Mouse (Mus musculus): ENCODE data around the gene Hist1h3b. TPM values are rescaled to one million over a fixed set of nuclear protein-coding genes. Genes with fewer than 3 reads are reported as not detected.

Hist1h3b gene
- polyA plus RNA-seq, 1 experiment, result 1.3 TPM

GRCm38 (mm10) chr13:23740910-23741309 lies 11.2 kb upstream of the Hist1h3b start:
- Histone ChIP-seq H3K36me3 (ENCODE audit: control insufficient read depth, insufficient read depth) (no peaks in the 10 kb centered on the region), H3K4me2 (ENCODE audit: low read depth) (peak overlapping the region; percentile 55), H3K27me3 (ENCODE audit: control insufficient read depth, insufficient read depth, insufficient read length) (no peaks in the 10 kb centered on the region), H3ac (ENCODE audit: control insufficient read depth, insufficient read length) (no peak overlapping the region), H3K4me3 (peak overlapping the region; percentile 47), H3K79me2 (ENCODE audit: control insufficient read depth, insufficient read depth) (no peaks in the 10 kb centered on the region)
- TF ChIP-seq TCF3 (IDR thresholded peaks at IDR 0.05; ENCODE audit: insufficient read length, low read depth), result no peak
- no peak for TF ChIP-seq MYOD1 (IDR thresholded peaks at IDR 0.05; ENCODE audit: control insufficient read depth in 1 of 3, insufficient read length in 2 of 3, low read depth in 2 of 3)
- TF ChIP-seq E2F4 (IDR thresholded peaks at IDR 0.05; ENCODE audit: insufficient read depth), result no peak
- TF ChIP-seq CEBPB (IDR thresholded peaks at IDR 0.05; ENCODE audit: insufficient read depth, poor library complexity, severe bottlenecking), result no peak
- TF ChIP-seq MYOG (IDR thresholded peaks at IDR 0.05; ENCODE audit: control insufficient read depth in 1 of 3, insufficient read depth in 1 of 3, insufficient read length in 2 of 3, low read depth in 2 of 3), result no peak
- no peak for TF ChIP-seq TCF12 (IDR thresholded peaks at IDR 0.05; ENCODE audit: insufficient read depth, poor library complexity, severe bottlenecking)
- TF ChIP-seq MAX (IDR thresholded peaks at IDR 0.05; ENCODE audit: low read depth), result no peak
- no peak for TF ChIP-seq REST (IDR thresholded peaks at IDR 0.05; ENCODE audit: insufficient read depth, insufficient read length)
- TF ChIP-seq USF1 (IDR thresholded peaks at IDR 0.05; ENCODE audit: low read depth), result no peak
- no peak for TF ChIP-seq POLR2A (IDR thresholded peaks at IDR 0.05; ENCODE audit: insufficient read length, low read depth)
- no peak for TF ChIP-seq SRF (IDR thresholded peaks at IDR 0.05; ENCODE audit: control insufficient read depth, insufficient read length, low read depth)
- no peak for TF ChIP-seq POLR2AphosphoS2 (IDR thresholded peaks at IDR 0.05; ENCODE audit: insufficient read length, low read depth)

DNA sequence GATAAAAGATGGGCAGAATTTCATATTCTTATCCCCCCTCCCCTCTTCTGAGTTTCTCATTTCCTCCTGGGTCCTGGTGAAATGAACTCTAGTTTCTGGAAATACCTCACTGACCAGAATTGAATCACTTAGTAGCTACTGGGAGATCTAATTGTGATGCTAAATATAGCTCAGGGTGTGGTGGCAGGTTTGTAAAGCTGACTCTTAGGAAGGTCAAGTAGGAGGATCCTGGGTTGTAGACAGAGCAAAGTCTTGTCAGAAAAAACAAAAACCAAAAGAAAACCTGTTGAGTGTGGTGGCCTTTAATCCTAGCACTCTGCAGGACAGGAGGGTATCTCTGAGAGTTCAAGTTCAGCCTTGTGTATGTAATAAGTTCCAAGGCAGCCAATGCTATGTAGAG lies 10.1 kb upstream of the Hist1h3b start:
- no peak for TF ChIP-seq TCF3 (IDR thresholded peaks at IDR 0.05; ENCODE audit: insufficient read length, low read depth)
- no peak for TF ChIP-seq REST (IDR thresholded peaks at IDR 0.05; ENCODE audit: insufficient read depth, insufficient read length)
- TF ChIP-seq CEBPB (IDR thresholded peaks at IDR 0.05; ENCODE audit: insufficient read depth, poor library complexity, severe bottlenecking), result no peak
- no peak for TF ChIP-seq SRF (IDR thresholded peaks at IDR 0.05; ENCODE audit: control insufficient read depth, insufficient read length, low read depth)
- Histone ChIP-seq H3K4me3 (no peak overlapping the region), H3K36me3 (ENCODE audit: control insufficient read depth, insufficient read depth) (no peaks in the 10 kb centered on the region), H3K79me2 (ENCODE audit: control insufficient read depth, insufficient read depth) (no peaks in the 10 kb centered on the region), H3K4me2 (ENCODE audit: low read depth) (peak overlapping the region; percentile 44), H3K27me3 (ENCODE audit: control insufficient read depth, insufficient read depth, insufficient read length) (no peaks in the 10 kb centered on the region), H3ac (ENCODE audit: control insufficient read depth, insufficient read length) (no peak overlapping the region)

GRCm38 (mm10) chr13:23743215-23743614 lies 8.9 kb upstream of the Hist1h3b start:
- H3ac ChIP-seq (ENCODE audit: control insufficient read depth, insufficient read length), result no peak overlapping the region
- no peaks in the 10 kb centered on the region for H3K27me3 ChIP-seq (ENCODE audit: control insufficient read depth, insufficient read depth, insufficient read length)
- no peaks in the 10 kb centered on the region for H3K79me2 ChIP-seq (ENCODE audit: control insufficient read depth, insufficient read depth)
- no peak for TF ChIP-seq TCF3 (IDR thresholded peaks at IDR 0.05; ENCODE audit: insufficient read length, low read depth)
- TF ChIP-seq CEBPB (IDR thresholded peaks at IDR 0.05; ENCODE audit: insufficient read depth, poor library complexity, severe bottlenecking), result no peak
- TF ChIP-seq REST (IDR thresholded peaks at IDR 0.05; ENCODE audit: insufficient read depth, insufficient read length), result no peak
- TF ChIP-seq SRF (IDR thresholded peaks at IDR 0.05; ENCODE audit: control insufficient read depth, insufficient read length, low read depth), result no peak
- no peak for TF ChIP-seq TCF12 (IDR thresholded peaks at IDR 0.05; ENCODE audit: insufficient read depth, poor library complexity, severe bottlenecking)
- TF ChIP-seq MAX (IDR thresholded peaks at IDR 0.05; ENCODE audit: low read depth), result no peak
- TF ChIP-seq POLR2AphosphoS2 (IDR thresholded peaks at IDR 0.05; ENCODE audit: insufficient read length, low read depth), result no peak
- TF ChIP-seq MYOG (IDR thresholded peaks at IDR 0.05; ENCODE audit: control insufficient read depth in 1 of 3, insufficient read depth in 1 of 3, insufficient read length in 2 of 3, low read depth in 2 of 3), result no peak
- TF ChIP-seq USF1 (IDR thresholded peaks at IDR 0.05; ENCODE audit: low read depth), result no peak
- TF ChIP-seq MYOD1 (IDR thresholded peaks at IDR 0.05; ENCODE audit: control insufficient read depth in 1 of 3, insufficient read length in 2 of 3, low read depth in 2 of 3), result no peak
- TF ChIP-seq E2F4 (IDR thresholded peaks at IDR 0.05; ENCODE audit: insufficient read depth), result no peak
- no peak overlapping the region for H3K4me2 ChIP-seq (ENCODE audit: low read depth)
- H3K4me3 ChIP-seq, result no peak overlapping the region
- H3K36me3 ChIP-seq (ENCODE audit: control insufficient read depth, insufficient read depth), result no peaks in the 10 kb centered on the region

GRCm38 (mm10) chr13:23743963-23744362 lies 8.1 kb upstream of the Hist1h3b start:
- Histone ChIP-seq H3K4me3 (peak overlapping the region; percentile 19), H3K79me2 (ENCODE audit: control insufficient read depth, insufficient read depth) (no peaks in the 10 kb centered on the region), H3ac (ENCODE audit: control insufficient read depth, insufficient read length) (no peak overlapping the region), H3K36me3 (ENCODE audit: control insufficient read depth, insufficient read depth) (no peaks in the 10 kb centered on the region), H3K4me2 (ENCODE audit: low read depth) (peak overlapping the region; percentile 94), H3K27me3 (ENCODE audit: control insufficient read depth, insufficient read depth, insufficient read length) (no peaks in the 10 kb centered on the region)
- TF ChIP-seq POLR2AphosphoS2 (IDR thresholded peaks at IDR 0.05; ENCODE audit: insufficient read length, low read depth) (peak; percentile 10), POLR2A (IDR thresholded peaks at IDR 0.05; ENCODE audit: insufficient read length, low read depth) (no peak)

- H3K79me2 ChIP-seq (ENCODE audit: control insufficient read depth, insufficient read depth), result no peaks in the 10 kb centered on the region
- no peak for TF ChIP-seq TCF3 (IDR thresholded peaks at IDR 0.05; ENCODE audit: insufficient read length, low read depth)
- no peak for TF ChIP-seq MYOD1 (IDR thresholded peaks at IDR 0.05; ENCODE audit: control insufficient read depth in 1 of 3, insufficient read length in 2 of 3, low read depth in 2 of 3)
- peak; percentile 88 for TF ChIP-seq POLR2AphosphoS2 (IDR thresholded peaks at IDR 0.05; ENCODE audit: insufficient read length, low read depth)
- TF ChIP-seq TCF12 (IDR thresholded peaks at IDR 0.05; ENCODE audit: insufficient read depth, poor library complexity, severe bottlenecking), result no peak
- peak; percentile 75 for TF ChIP-seq POLR2A (IDR thresholded peaks at IDR 0.05; ENCODE audit: insufficient read length, low read depth)
- no peak for TF ChIP-seq CEBPB (IDR thresholded peaks at IDR 0.05; ENCODE audit: insufficient read depth, poor library complexity, severe bottlenecking)
- H3K4me3 ChIP-seq, result peak overlapping the region; percentile 19
- H3K4me2 ChIP-seq (ENCODE audit: low read depth), result peak overlapping the region; percentile 94
- no peaks in the 10 kb centered on the region for H3K27me3 ChIP-seq (ENCODE audit: control insufficient read depth, insufficient read depth, insufficient read length)
- no peak overlapping the region for H3ac ChIP-seq (ENCODE audit: control insufficient read depth, insufficient read length)
- no peaks in the 10 kb centered on the region for H3K36me3 ChIP-seq (ENCODE audit: control insufficient read depth, insufficient read depth)
These were observed 7.4 kb upstream of the Hist1h3b start for GRCm38 (mm10) chr13:23744421-23745380.

Measured in myocyte (in vitro differentiated cells).